Mouse (Mus musculus): ENCODE data around the gene Duoxa1.
"Not testable (repeated sequence)": the region's sequence is repeated elsewhere in the genome, so short reads cannot be mapped to it uniquely, and the experiment has no call there.

Duoxa1 gene

DNA sequence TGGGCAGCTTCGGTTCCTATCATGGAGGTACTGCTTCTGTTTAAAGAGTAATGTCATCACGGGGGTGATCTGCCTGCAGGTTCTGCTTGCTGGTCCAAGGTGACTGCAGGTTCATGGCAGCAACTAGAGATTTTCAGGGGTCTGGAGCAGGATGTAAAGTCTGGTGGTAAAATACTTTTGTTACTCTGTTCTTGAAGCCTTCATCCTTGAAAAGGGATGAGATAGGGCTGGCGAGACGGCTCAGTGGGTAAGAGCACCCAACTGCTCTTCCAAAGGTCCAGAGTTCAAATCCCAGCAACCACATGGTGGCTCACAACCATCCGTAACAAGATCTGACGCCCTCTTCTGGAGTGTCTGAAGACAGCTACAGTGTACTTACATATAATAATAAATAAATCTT lies 16.8 kb upstream of the Duoxa1 start:
- DNase-seq: not testable (repeated sequence)

- no peak for DNase-seq
Observed at GRCm38 (mm10) chr2:122327986-122328385, 14.5 kb upstream of the Duoxa1 start.

- no peak for DNase-seq
Observed at GRCm38 (mm10) chr2:122325361-122325760, 11.8 kb upstream of the Duoxa1 start.

- DNase-seq: no peak
Observed at GRCm38 (mm10) chr2:122324586-122324985, 11.1 kb upstream of the Duoxa1 start.

GRCm38 (mm10) chr2:122323960-122324359 lies 10.4 kb upstream of the Duoxa1 start:
- no peak for DNase-seq

- DNase-seq: no peak
Observed at GRCm38 (mm10) chr2:122317384-122317783, 3.9 kb upstream of the Duoxa1 start.

- no peak for DNase-seq
Observed at GRCm38 (mm10) chr2:122315372-122315771, 1.8 kb upstream of the Duoxa1 start, which contains the start of gene Duox1. Gene Duox1, plus strand, starts transcription at chr2:122315672.

DNA sequence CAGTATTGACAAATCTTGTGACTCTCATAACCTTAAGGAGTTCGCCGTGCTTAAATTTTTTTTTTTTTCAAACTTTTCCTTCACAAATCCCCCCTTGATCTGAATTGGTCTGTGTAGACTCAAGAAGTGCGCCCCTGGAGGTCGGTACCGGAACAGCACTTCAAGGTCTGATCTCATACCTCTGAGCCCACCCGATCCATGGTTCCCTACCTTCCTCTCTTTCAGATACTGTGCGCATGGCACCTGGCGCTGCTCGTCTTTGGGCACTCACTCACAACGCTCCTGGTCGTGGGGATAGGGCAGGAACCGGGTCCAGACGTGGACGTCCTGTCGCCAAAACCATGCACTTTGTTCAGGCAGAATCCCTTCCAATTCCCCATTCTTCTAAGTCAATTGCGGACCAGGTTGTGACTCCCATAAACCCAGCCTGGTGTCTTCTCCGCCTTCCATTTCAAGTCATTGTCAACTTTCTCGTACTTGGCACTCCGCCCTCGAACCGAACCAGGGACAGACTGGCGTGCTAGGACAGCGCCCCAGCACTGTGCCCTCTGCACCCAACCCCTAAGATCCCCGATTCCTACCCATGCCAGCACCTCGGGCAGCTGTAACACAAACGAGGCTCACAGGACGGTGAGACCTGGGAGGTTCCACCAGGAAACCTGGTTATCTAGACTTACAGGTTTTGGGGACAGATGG lies 660 bp downstream of the Duoxa1 start:
- peak; percentile 76 to 84 for DNase-seq

- DNase-seq: no peak
Observed at GRCm38 (mm10) chr2:122311561-122311960, 2.0 kb downstream of the Duoxa1 start.

DNA sequence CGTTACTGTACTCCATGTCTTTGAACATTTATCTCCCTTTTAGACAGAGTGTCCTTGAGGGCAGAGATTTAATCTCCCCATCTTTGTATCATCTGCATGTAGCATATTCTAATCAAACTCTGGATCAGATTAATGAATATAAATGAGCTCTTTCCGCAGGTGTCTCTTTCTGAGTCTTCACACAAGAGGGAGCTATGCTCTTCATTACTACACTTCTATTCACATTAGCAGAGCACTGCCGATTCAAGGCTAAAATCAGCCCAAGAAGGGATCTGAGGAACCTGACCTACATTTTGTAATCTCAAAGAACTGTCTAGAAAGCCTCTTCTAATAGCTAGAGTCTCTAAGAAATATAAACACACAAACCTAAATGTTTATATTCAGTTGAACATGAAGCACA lies 3.9 kb downstream of the Duoxa1 start:
- no peak for DNase-seq

DNA sequence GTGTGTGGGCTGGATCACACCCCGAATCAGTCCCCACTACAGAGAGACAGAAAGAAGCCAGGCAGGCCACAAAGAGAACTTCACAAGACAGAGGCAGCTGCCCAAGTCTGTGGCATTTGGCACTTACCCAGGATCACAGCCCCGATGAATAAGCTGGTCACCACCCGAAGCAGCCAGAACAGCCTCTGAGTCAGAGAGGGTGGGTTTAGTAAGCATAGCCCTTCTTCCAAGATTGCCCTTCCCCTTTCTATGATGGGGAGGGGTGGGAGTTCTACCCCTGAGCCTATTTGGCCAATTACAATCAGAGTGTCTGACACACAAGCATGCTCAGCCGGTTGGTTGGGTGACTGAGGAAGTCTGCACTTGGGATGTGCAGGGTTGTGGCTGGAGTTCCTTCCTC lies 7.3 kb downstream of the Duoxa1 start:
- DNase-seq: peak in 1 of 2 experiments; percentile 24

GRCm38 (mm10) chr2:122305097-122305892 lies 8.2 kb downstream of the Duoxa1 start:
- no peak for DNase-seq

- no peak for DNase-seq
Observed at GRCm38 (mm10) chr2:122304544-122304943, 9.0 kb downstream of the Duoxa1 start.

GRCm38 (mm10) chr2:122302574-122303241 lies 10.8 kb downstream of the Duoxa1 start:
- peak; percentile 69 to 81 for DNase-seq

GRCm38 (mm10) chr2:122301921-122302573 lies 11.5 kb downstream of the Duoxa1 start:
- no peak for DNase-seq

DNA sequence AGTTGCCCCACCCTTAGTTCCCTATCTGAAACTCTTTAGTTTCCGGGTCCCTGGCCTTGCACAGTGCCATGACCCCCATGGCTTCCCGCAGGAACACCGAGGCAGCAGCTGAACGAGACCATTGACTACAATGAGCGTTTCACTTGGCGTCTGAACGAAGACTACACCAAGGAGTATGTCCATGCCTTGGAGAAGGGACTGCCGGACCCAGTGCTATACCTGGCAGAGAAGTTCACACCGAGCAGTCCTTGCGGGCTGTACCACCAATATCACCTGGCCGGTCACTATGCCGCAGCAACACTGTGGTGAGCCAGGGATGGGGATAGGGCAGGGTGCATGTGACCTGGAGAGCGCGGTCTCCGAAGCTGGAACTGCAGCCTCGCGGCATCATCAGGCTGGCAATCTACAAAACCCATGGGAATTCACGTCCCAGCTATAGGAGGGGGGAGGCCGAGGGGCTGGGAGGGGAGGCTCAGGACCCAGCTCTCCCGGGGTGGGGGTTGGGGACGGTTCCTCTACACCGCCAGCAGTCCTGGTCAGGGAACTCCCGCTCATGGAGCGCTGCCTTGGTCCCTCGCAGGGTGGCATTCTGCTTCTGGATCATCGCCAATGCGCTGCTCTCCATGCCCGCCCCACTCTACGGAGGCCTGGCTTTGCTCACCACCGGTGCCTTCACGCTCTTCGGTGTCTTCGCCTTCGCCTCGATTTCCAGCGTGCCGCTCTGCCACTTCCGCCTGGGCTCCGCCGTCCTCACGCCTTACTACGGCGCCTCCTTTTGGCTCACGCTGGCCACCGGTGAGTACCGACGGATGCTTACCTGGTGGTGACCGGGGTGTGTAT lies 12.2 kb downstream of the Duoxa1 start:
- peak; percentile 57 to 68 for DNase-seq

DNA sequence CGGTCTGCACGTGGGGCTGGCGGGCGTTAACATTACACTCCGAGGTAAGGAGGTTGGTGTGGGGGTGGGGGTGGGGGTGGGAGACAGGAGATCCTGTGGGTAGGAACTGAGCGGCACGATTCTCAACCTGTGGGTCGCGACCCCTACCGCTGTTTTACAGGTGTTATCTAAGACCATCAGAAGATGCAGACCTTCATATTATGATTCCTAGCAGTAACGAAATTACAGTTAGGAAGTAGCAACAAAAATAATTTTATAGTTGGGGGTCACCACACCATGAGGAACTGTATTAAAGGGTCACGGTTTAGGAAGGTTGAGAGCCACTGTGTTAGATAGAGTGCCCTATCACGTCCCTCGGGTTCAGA lies 12.9 kb downstream of the Duoxa1 start:
- no peak for DNase-seq

- no peak for DNase-seq
Observed at GRCm38 (mm10) chr2:122299911-122300655, 13.4 kb downstream of the Duoxa1 start.

DNA sequence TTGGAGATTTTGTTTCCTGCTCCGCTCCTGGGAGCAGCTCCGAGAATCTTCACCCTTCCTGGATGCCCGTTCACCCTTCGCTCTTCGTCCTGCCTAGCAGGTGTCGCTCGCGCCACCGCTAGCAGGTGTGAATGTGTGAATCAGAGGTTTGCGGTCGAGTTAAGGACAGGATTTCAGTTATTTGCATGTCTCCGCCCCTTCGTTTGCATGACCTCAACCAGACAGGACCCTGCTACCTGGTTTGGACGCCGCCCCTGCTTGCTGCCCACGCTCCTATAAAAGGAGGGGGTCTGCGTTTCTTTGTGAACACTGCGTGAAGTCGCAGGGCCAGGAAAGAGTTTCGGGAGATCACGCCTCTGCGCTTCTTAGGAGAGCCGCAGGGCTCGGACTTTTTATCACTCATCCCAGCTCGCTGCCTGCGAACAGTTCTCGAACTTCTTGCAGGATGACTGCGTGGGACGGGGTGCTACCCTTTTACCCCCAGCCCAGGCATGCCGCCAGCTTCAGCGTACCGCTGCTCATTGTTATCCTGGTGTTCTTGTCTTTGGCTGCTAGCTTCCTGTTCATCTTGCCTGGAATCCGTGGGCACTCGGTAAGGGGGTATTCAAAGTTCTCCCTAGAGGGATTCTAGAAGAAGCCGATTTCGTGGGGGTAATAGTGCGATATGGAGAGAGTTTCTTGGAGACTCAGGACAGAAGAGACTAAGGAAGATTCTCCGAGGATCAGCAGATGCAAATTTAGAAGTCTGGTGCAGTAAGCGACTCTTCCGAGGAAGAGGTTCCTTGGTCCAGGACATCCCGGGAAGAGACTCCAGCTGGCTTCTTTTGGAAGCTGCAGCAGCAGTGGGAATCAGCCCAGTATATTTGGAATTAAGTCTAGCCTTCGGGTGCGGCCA lies 14.7 kb downstream of the Duoxa1 start, which contains the start of gene Duoxa2:
TSS of gene Duoxa2 (plus strand) at position 305 of the 895 bp plus-strand sequence.
- DNase-seq: peak in 1 of 2 experiments; percentile 15

- no peak for DNase-seq
Observed at GRCm38 (mm10) chr2:122298096-122298499, 15.4 kb downstream of the Duoxa1 start, which contains the start of gene Duox2. Gene Duox2, minus strand, starts transcription at chr2:122298449.

Data from cerebellum, postnatal 25 days (tissue).